Mouse (Mus musculus) 3134 (cell line): ENCODE results near the gene Rab1a.

Experiments used
- DNase-seq: peaks from one replicate; pipeline ENCODE4 v3.0.0-alpha.2; 2011; ENCODE audit warnings: low spot score; ENCODE audit not compliant: insufficient read length; ENCODE audit errors: extremely low read depth

Rab1a gene

GRCm38 (mm10) chr11:20246616-20247015, 45.4 kb downstream of the Rab1a start:
- no peak for DNase-seq

DNA sequence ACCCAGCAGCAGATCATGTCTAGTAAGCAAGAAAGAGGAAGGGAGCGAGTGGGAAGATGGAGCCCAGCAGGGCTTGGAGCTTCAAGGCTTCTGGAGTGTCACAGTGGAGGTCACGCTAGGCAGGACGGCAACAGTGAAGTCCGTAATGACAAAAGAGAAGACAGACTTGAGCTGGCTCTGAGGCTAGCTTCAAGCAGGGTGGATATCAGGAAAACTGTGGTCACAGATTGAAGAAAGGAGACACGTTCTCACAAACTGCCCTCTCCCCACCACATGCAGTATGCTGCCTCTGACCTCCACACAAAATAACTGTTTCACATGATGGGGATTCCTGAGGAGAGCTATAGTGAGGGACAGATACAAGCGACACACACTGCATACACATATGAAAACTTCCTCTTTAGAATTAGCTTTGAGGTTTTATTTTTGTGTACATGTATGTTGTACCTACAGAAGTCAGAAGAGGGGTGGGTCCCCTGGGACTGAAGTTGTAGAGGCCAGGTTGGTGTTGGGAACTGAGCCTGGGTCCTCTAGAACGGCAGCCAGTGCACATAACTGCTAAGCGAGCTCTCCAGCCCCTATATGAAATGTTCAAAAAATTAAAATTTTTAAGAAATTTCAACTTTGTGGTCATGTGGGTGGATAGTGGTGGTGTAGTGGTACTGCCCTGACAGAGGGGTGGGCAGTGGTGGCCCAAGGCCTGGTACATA, 46.1 kb downstream of the Rab1a start:
- no peak for DNase-seq

- no peak for DNase-seq
These were observed 47.0 kb downstream of the Rab1a start for GRCm38 (mm10) chr11:20248277-20248676.

- no peak for DNase-seq
These were observed 47.6 kb downstream of the Rab1a start for GRCm38 (mm10) chr11:20248840-20249239.

- peak; percentile 92 for DNase-seq
These were observed 48.3 kb downstream of the Rab1a start, which contains the start of gene Cep68 for GRCm38 (mm10) chr11:20249296-20250110. Cep68 (minus strand) TSS chr11:20249429.

DNA sequence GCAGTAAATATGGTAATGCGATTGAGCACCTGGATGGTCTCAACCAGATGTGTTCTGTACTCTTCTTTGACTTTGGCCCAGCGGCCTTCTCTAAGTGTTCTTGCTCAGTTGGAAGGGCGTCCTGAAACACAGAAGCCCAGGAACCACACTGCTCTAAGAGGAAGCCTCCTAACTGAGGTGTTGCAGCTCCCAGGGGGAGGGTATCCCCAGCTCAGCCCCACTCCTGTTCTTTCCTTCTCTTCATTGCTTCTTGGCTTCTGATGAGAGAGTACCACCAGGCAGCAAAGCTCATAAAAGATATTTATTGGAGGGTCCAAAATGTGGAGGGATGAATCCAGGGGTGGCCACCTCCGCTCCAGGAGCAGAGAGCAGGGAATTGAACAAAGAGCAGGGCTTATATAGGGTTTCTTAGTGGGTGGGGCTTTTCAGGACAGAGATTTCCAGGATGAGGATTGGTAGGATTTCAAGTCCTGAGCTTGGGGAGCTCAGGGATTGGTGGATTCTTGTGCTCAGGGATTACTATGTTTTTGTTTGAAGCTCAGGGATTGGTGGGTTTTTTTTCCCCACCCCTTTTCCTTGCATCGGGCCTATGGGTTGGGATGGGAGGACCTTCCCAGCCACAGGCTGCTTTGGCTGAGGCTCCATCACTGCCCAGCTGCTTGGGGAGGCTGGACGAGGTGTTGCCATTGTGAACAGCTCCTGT, 49.4 kb downstream of the Rab1a start:
- DNase-seq = no peak

DNA sequence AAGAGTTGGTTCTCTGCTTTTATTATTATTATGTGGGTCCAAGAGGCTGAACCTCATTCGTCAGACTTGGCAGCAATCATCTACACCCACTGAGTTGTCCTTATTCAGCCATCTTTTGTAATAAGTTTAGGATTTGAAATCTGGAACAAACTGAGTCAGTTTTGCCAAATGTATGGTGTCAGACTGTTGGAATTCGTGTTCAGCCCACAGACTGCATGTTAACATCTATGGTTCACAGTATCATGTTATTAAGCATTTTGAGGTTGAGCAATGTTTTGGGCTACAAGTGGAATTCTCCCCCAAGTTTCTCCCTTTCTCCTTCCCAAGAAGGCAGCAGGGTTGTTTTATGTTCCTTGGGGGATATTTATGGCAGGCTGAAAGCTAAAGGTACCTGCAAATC, 51.9 kb downstream of the Rab1a start:
- peak; percentile 22 for DNase-seq

GRCm38 (mm10) chr11:20254791-20255190, 53.6 kb downstream of the Rab1a start:
- DNase-seq = no peak

- no peak for DNase-seq
These were observed 61.6 kb downstream of the Rab1a start for GRCm38 (mm10) chr11:20262628-20263380.

DNA sequence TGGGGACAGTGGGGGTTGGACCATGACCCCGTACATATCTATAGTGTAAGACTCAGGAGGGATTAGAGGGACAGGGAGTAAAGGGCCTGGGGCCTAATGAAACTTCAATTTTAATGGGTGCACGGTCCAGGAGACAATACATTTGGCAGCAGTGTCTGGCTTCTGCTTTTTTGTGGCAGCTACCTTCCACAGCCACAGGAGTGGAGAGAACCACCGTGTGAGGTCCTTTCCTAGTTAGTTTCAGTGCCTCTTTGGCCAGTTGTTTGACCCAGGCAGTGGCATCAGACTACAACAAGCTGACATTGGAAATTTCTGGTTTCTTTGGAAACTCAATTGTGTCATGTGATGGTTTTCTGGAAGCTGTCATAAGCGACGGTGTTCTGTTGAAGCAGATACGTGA, 68.7 kb downstream of the Rab1a start:
- DNase-seq = no peak

GRCm38 (mm10) chr11:20275974-20276373, 74.7 kb downstream of the Rab1a start:
- no peak for DNase-seq
